In the genomic region with DNA sequence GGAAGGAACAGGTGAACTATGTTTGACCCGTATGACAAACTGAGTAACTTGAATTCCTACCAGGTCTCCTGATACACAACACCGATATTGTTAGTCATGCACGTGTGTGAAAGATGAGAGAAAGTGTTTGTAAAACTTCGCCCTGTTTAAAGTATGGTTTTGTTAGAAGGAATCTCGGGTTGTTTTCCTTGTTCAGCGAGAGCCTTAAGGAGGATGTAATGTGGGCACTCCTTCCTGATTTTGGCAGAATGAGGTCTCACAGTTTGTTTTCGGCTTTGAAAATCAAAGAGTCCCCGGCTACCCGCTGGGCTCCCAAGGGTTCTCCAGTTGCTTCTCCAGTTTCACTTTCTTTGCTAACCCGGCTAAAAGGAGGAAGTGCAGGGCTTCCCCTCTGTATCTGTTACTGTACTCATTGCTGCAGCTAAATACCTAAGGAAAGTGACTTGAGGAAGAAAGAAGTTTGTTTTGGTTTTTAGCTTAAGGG, we compare ENCODE assay signal across 9 mouse cellular contexts.
DNase-seq lines count a peak whose midpoint lies in the region; ATAC-seq lines count a peak whose summit lies in the region.
"Had no signal": no experiment of that assay in that cellular context is flagged by ENCODE, and none has a peak within 500 bp of the region (broad histone marks: within the 10 kb centered on the region; RNA-seq: fewer than 3 reads in every experiment).

No protein-coding gene starts in this region.

- no peaks in the 10 kb centered on the region for H3K27me3 ChIP-seq in embryonic facial prominence, embryonic 12.5 days
- H3K27me3 ChIP-seq in kidney, embryonic 16.5 days (ENCODE audit: insufficient read depth, low read length) = no peaks in the 10 kb centered on the region
- H3K27me3 ChIP-seq: hindbrain, embryonic 15.5 days had no signal

- H3K9ac ChIP-seq in embryonic facial prominence, embryonic 12.5 days = no peak overlapping the region
- H3K9ac ChIP-seq in kidney, embryonic 16.5 days (replicated peaks; ENCODE audit: low read length) = no peak overlapping the region
- H3K9ac ChIP-seq: hindbrain, embryonic 15.5 days had no signal

- H3K4me2 ChIP-seq in embryonic facial prominence, embryonic 12.5 days (replicated peaks) = peak overlapping the region; percentile 31
- H3K4me2 ChIP-seq in kidney, embryonic 16.5 days (replicated peaks; ENCODE audit: low read depth, low read length) = peak overlapping the region; percentile 47
- H3K4me2 ChIP-seq: hindbrain, embryonic 15.5 days had no signal

- H3K4me1 ChIP-seq in embryonic facial prominence, embryonic 12.5 days = peaks cover 15% of the 10 kb centered on the region
- peaks cover 10% of the 10 kb centered on the region for H3K4me1 ChIP-seq in kidney, embryonic 16.5 days (ENCODE audit: insufficient read depth, low read length)

- H3K27ac ChIP-seq in embryonic facial prominence, embryonic 12.5 days = peak overlapping the region; percentile 56; the same call in 1 of the 2 replicates
- peak overlapping the region; percentile 55; the same call in 1 of the 2 replicates for H3K27ac ChIP-seq in kidney, embryonic 16.5 days (ENCODE audit: low read length)
- H3K27ac ChIP-seq: hindbrain, embryonic 15.5 days had no signal

- H3K36me3 ChIP-seq in embryonic facial prominence, embryonic 12.5 days = no peaks in the 10 kb centered on the region; the same call in 1 of the 2 replicates
- peaks cover 11% of the 10 kb centered on the region for H3K36me3 ChIP-seq in kidney, embryonic 16.5 days (ENCODE audit: insufficient read depth, low read length)

- ATAC-seq in frontal cortex, adult (ENCODE audit: low TSS enrichment) = 0 out of 2 replicates have a peak, but pooled peaks have one; percentile 22
- no peak for ATAC-seq in embryonic facial prominence, embryonic 12.5 days (ENCODE audit: insufficient number of reproducible peaks, insufficient read depth, low FRiP score, low TSS enrichment)
- ATAC-seq in kidney, embryonic 16.5 days (ENCODE audit: low FRiP score, low TSS enrichment) = peak; percentile 27; the same call in 1 of the 2 replicates
- ATAC-seq in megakaryocyte-erythroid progenitor cell, adult 5-6 weeks (replicated peaks; ENCODE audit: low FRiP score, low TSS enrichment, poor library complexity, severe bottlenecking) = peak; percentile 50; the same call in 1 of the 2 replicates

- 4% methylated on average over 10 of the region's 10 CpGs for WGBS in embryonic facial prominence, embryonic 12.5 days
- 5% methylated on average over 10 of the region's 10 CpGs for WGBS in kidney, embryonic 16.5 days

- no peak overlapping the region for H3K4me3 ChIP-seq in embryonic facial prominence, embryonic 12.5 days
- peak overlapping the region; percentile 31 for H3K4me3 ChIP-seq in kidney, embryonic 16.5 days (ENCODE audit: low read length)
- H3K4me3 ChIP-seq: hindbrain, embryonic 15.5 days had no signal

- DNase-seq in frontal cortex, postnatal 14 days (ENCODE audit: low spot score in 2 of 2) = no peak
- no peak for DNase-seq in left cerebral cortex, postnatal 4 days
- DNase-seq in right cerebral cortex, postnatal 14 days = no peak
- DNase-seq in cerebellum, adult 9-11 months = no peak

- intact Hi-C loops in left cerebral cortex, postnatal 4 days (cut with DNase I) = no loop called here

- H3K9me3 ChIP-seq in embryonic facial prominence, embryonic 12.5 days = no peaks in the 10 kb centered on the region
- no peaks in the 10 kb centered on the region for H3K9me3 ChIP-seq in kidney, embryonic 16.5 days (ENCODE audit: low read length)
- H3K9me3 ChIP-seq: hindbrain, embryonic 15.5 days had no signal
